Mouse (Mus musculus): ENCODE measurements around the gene Ndufs2. TPM values are rescaled to one million over a fixed set of nuclear protein-coding genes. Genes with fewer than 3 reads are reported as not detected.
A peak's percentile ranks its signal among the peaks of the same experiment; 100 is the strongest.

The Ndufs2 gene
- total RNA-seq, 2 experiments from 2014 or later: 580 to 737 TPM

GRCm38 (mm10) chr1:171235791-171236190, 15.4 kb downstream of the Ndufs2 start:
- DNase-seq: no peak
- intact Hi-C loops (cut with DNase I; ENCODE audit: low total_unique reads): no loop called here

GRCm38 (mm10) chr1:171234538-171234937, 16.6 kb downstream of the Ndufs2 start:
- DNase-seq: no peak
- intact Hi-C loops (cut with DNase I; ENCODE audit: low total_unique reads): no loop called here

GRCm38 (mm10) chr1:171234126-171234525, 17.1 kb downstream of the Ndufs2 start, which contains the start of gene Fcer1g:
Gene Fcer1g (minus strand): TSS chr1:171234365.
- DNase-seq: no peak
- intact Hi-C loops (cut with DNase I; ENCODE audit: low total_unique reads): no loop called here

- intact Hi-C loops (cut with DNase I; ENCODE audit: low total_unique reads): no loop called here
- no peak for DNase-seq
Observed at GRCm38 (mm10) chr1:171232800-171233730, 18.1 kb downstream of the Ndufs2 start.

GRCm38 (mm10) chr1:171232348-171232747, 18.8 kb downstream of the Ndufs2 start:
- intact Hi-C loops (cut with DNase I; ENCODE audit: low total_unique reads): no loop called here
- no peak for DNase-seq

- intact Hi-C loops (cut with DNase I; ENCODE audit: low total_unique reads): no loop called here
- DNase-seq: no peak
Observed at GRCm38 (mm10) chr1:171231844-171232243, 19.3 kb downstream of the Ndufs2 start.

GRCm38 (mm10) chr1:171230215-171230614, 21.0 kb downstream of the Ndufs2 start:
- DNase-seq: no peak
- intact Hi-C loops (cut with DNase I; ENCODE audit: low total_unique reads): no loop called here

GRCm38 (mm10) chr1:171229750-171230149, 21.4 kb downstream of the Ndufs2 start:
- intact Hi-C loops (cut with DNase I; ENCODE audit: low total_unique reads): no loop called here

GRCm38 (mm10) chr1:171227879-171228278, 23.3 kb downstream of the Ndufs2 start:
- intact Hi-C loops (cut with DNase I; ENCODE audit: low total_unique reads): no loop called here
- DNase-seq: no peak

More at GRCm38 (mm10) chr1:171229750-171230149, 21.4 kb downstream of the Ndufs2 start:
- DNase-seq: no peak

- intact Hi-C loops (cut with DNase I; ENCODE audit: low total_unique reads): no loop called here
Observed at GRCm38 (mm10) chr1:171226780-171227179, 24.4 kb downstream of the Ndufs2 start.

GRCm38 (mm10) chr1:171224857-171225256, 26.3 kb downstream of the Ndufs2 start, which contains the start of gene Apoa2:
Gene Apoa2 (plus strand): TSS chr1:171225054.
- DNase-seq: no peak
- intact Hi-C loops (cut with DNase I; ENCODE audit: low total_unique reads): no loop called here

More at GRCm38 (mm10) chr1:171226780-171227179, 24.4 kb downstream of the Ndufs2 start:
- DNase-seq: no peak

GRCm38 (mm10) chr1:171223796-171224195, 27.4 kb downstream of the Ndufs2 start:
- no peak for DNase-seq
- intact Hi-C loops (cut with DNase I; ENCODE audit: low total_unique reads): loop anchor here (2.0 kb wide), 1 partner anchor 35 kb away; no protein-coding TSS in a partner anchor

GRCm38 (mm10) chr1:171223168-171223567, 28.0 kb downstream of the Ndufs2 start:
- intact Hi-C loops (cut with DNase I; ENCODE audit: low total_unique reads): loop anchor here (2.0 kb wide), 1 partner anchor 36 kb away; no protein-coding TSS in a partner anchor
- DNase-seq: no peak

GRCm38 (mm10) chr1:171222238-171223155, 28.7 kb downstream of the Ndufs2 start, which contains the start of gene Tomm40l:
Gene Tomm40l (minus strand): TSS chr1:171222514.
- intact Hi-C loops (cut with DNase I; ENCODE audit: low total_unique reads): loop anchor here (2.0 kb wide), 1 partner anchor 36 kb away; no protein-coding TSS in a partner anchor

GRCm38 (mm10) chr1:171221281-171222193, 29.7 kb downstream of the Ndufs2 start:
- intact Hi-C loops (cut with DNase I; ENCODE audit: low total_unique reads): loop anchor here (2.0 kb wide), 1 partner anchor 37 kb away; no protein-coding TSS in a partner anchor
- DNase-seq: no peak

More at GRCm38 (mm10) chr1:171222238-171223155, 28.7 kb downstream of the Ndufs2 start, which contains the start of gene Tomm40l:
- peak; percentile 91 for DNase-seq

- DNase-seq: peak; percentile 80
- intact Hi-C loops (cut with DNase I; ENCODE audit: low total_unique reads): no loop called here
Observed at GRCm38 (mm10) chr1:171220871-171221270, 30.3 kb downstream of the Ndufs2 start.

GRCm38 (mm10) chr1:171216241-171216955, 34.8 kb downstream of the Ndufs2 start:
- intact Hi-C loops (cut with DNase I; ENCODE audit: low total_unique reads): loop anchor here (5.0 kb wide), 1 partner anchor 54 kb away; no protein-coding TSS in a partner anchor
- DNase-seq: no peak
